Mouse (Mus musculus): ENCODE measurements around the gene Stpg2.

Stpg2 gene

GRCm38 (mm10) chr3:139733156-139733555, 527.7 kb downstream of the Stpg2 start:
- no peak for DNase-seq (ENCODE audit: low read depth)

GRCm38 (mm10) chr3:139739388-139739787, 533.9 kb downstream of the Stpg2 start:
- no peak for DNase-seq (ENCODE audit: low read depth)
